Mouse (Mus musculus): Measurements from ENCODE around the gene Bicra. TPM values are rescaled to one million over a fixed set of nuclear protein-coding genes. Genes with fewer than 3 reads are reported as not detected.

Bicra gene
- total RNA-seq, 2 experiments from 2014 or later: 11.8 to 13.9 TPM

DNA sequence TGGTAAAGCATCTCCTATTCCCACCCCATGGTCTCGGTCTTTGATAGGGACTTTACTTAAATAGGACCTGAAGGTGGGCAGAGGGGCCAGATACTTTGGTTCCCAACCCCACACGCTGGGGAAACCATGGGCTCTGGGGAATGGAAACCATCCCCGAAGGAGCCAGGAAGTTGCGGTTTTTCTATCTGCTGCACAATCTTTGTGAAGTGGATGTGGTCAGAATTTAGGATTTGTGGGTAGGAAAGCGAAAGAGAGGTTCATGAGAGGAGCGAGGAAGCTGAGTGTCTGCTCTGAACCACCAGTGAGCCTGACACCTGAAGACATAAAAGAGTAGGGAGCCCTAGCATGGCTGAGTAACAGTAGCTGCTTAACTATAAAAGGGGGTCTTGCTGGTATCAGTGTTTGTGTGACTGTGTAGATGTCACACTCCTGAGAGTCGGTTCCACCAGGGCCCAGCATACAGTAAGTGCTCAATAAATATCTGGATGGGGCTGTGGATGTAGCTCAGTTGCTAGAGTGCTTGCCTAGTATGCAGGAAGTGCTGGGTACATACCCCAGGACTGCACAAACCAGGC lies 98.4 kb downstream of the Bicra start:
- DNase-seq (ENCODE audit: low spot score in 2 of 2): no peak

DNA sequence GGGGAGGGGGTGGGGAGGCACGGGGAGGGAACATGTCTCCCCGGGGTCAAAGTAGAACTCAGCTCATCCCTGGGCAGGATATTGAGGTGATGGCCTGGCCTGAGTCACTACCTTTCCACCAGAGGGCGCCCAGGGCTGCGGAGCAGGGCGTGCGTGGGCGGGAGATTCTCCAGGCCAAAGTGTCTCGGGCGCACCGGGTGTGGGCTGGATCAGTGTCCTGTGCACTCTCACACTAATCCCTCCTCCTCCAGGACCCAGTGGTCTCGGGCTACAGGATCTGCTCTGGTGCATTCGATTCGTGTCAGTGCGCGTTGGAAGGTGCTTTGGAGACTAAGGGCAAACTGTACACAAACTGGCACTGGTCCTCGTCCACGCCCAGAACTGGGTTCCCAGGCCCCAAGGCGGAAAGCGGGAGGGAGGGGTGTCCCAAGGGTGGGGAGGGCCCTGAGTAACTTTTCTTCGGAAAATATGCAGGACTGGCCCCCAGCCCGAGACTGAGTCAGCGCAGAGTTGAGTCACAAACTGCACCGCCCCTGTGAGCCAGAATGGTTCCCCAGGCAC lies 99.3 kb downstream of the Bicra start:
- DNase-seq (ENCODE audit: low spot score in 2 of 2): peak; percentile 71 to 72

DNA sequence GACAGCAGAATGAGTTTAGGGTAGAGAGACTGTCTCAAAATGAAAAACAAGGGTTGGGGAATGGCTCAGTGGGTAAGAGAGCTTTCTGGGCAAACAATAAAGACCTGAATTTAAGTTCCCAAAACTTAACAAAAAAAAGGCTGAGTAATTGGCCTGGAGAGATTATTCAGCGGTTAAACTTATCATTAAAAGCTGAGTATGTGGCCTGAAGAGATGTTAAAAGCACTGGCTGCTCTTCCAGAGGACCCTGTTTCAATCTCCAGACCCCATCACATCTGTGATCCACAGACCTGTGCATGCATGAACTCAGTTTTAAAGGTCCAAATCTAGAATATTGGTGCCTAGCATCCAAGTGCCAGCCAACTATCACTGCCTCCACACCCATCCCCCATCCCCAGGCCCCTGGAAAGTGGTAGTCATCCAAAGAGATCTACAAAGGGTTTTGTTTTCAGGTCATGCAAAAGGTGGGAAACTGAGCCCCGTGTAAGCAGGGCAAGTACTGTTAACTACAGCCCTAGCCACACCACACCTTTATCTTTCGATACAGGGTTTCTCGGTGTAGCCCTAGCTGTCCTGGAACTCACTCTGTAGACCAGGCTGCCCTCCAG lies 100.0 kb downstream of the Bicra start:
- no peak for DNase-seq (ENCODE audit: low spot score in 2 of 2)

GRCm38 (mm10) chr7:15945721-15946536 lies 101.8 kb downstream of the Bicra start, which contains the start of gene Nop53:
Nop53 (minus strand) TSS chr7:15946074.
- DNase-seq (ENCODE audit: low spot score in 2 of 2): peak; percentile 92 to 94

GRCm38 (mm10) chr7:15945211-15945610 lies 102.5 kb downstream of the Bicra start:
- no peak for DNase-seq (ENCODE audit: low spot score in 2 of 2)

GRCm38 (mm10) chr7:15944311-15944710 lies 103.4 kb downstream of the Bicra start:
- DNase-seq (ENCODE audit: low spot score in 2 of 2): no peak

DNA sequence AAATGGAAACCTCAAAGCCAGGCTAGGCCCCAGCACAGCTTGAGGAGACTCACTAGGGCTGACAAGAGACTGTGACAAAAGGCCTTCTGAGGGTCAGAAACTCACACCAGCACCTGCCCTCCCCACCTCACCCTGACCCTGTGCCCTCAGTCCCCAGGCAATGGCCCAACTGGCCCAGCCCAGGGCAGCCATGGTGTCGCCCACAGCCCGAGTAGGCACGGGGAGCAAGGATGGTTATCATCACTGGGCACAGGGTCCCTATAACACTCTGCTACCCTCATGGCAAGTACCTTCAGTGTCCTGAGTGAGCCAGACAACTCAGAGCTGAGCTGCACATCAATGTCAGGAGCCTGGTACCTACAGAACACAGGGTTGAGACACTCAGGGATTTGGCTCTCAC lies 109.1 kb downstream of the Bicra start:
- no peak for DNase-seq (ENCODE audit: low spot score in 2 of 2)

GRCm38 (mm10) chr7:15937491-15937890 lies 110.2 kb downstream of the Bicra start:
- no peak for DNase-seq (ENCODE audit: low spot score in 2 of 2)

DNA sequence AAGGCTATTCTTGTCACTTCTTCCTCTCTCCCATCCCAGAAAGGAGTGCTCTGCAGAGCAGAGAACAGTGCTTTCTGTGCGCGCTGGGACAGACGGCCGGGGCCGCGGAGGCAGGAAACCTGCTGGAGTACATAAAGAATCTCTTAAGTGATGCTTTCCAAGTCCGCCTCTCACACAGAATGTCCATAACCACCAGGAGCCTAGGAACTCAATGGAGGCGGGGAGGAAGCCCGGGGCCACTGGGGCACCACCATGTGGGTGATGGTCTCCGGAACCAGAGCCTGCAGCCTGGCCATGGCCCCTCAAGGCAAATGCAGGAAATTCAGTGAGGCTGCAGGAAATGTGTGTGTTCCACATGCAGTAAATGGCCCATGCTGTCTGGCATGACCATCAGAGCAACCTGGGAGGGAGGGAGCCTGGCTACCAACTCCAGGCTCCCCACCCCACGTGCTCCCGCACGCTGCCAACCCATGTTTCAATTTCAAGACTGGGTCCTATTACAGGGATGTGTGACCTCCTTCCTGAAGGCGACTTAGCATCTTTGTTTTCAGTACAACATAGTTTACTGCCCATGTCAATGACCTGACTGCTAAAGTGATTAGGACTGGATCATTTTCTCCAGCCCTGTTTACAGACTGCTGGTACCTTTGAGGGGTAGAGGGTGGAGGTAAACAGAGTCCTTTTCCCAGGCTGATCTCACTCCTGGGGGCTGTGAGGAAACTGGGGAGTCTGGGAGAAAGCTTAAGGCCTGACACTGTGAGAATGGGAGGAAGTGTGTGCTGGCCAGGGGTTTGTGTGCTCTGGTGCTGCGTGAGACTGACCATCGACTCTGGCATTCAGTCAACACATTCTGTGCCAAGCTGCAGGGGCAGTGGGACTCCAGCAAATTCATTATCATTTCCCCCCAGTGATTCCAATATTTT lies 114.0 kb downstream of the Bicra start:
- DNase-seq (ENCODE audit: low spot score in 2 of 2): peak; percentile 65 to 73

DNA sequence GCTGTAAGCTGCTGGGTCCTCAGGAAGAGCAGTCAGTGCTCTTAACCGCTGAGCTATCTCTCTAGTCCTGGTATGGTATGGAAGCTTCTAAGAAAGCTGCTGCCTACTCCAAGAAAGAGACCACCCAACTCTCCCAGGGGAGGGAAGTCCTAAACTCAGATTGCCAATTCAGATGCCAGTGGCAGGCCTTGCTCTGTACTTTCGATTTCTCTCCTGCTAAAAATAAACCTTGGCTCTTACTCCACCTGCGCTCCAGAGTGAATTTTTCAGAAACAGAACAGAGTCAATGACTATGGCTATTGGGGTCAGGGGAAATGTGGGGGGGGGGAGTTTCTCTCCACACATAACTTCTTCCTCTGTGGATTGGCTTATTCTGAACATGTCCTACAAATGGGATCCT lies 116.1 kb downstream of the Bicra start:
- no peak for DNase-seq (ENCODE audit: low spot score in 2 of 2)

DNA sequence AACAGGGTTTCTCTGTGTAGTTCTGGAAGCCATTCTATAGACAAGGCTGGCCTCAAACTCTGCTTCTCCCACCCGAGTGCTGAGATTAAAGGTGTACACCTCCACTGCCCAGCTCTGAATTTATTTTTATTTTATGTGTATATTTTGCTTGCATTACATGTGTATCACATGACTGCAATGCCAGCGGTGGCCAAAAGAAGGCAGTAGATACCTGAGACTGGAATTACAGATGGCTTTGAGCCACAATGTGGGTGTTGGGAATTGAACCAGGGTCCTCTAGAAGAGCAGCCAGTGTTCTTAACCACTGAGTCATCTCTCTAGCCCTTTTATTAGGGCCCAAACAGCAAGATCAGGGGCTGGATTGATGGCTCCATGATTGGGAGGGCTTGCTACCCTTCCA lies 117.2 kb downstream of the Bicra start:
- no peak for DNase-seq (ENCODE audit: low spot score in 2 of 2)

DNA sequence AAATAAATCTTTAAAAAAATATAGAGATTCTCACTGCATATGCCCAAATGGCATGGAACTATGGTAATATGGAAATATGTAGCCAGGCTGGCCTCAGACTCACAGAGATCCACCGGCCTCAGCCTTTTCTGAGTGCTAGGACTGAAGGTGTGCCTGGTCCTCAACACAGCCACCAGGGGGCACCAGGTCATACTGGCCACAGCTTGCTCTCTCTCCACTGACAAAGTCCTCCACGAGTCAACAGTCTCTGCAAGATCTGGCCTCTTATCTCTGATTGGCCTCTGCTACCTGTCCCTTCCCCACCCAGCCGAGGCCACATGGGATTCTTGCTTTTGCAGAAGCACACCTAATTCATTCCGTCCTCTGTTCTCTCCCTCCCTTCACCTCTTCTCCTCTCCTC lies 117.8 kb downstream of the Bicra start:
- DNase-seq (ENCODE audit: low spot score in 2 of 2): peak; percentile 30 to 47

DNA sequence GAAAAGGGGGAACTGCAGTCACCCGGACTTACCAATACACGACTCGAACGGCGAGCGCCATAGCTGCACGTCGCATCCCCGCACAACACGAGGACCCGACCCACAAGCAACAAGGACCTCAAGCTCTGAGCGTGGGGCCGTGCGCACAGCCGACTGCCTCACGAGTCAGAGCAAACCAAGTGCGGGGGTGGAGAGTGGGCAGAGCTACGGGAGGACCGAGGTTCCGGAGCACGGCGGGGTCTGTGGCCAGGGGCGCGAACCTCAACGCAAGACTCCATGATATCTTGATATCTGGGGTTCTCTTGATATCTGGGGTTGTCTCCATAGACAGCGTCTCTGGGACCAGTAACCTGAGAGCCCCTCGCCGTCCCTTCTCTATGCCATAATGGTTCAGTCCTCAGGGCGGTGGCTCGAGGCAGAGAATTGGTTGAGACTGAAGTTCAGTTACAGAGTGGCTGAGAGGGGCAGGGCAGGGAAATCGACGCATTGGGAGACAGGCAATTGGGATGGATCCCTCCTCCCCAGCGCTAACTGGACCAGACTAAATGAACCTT lies 125.4 kb downstream of the Bicra start, which contains the start of gene Selenow:
Selenow (minus strand) TSS at position 183 of the 554 bp plus-strand sequence.
- peak; percentile 86 to 93 for DNase-seq (ENCODE audit: low spot score in 2 of 2)

DNA sequence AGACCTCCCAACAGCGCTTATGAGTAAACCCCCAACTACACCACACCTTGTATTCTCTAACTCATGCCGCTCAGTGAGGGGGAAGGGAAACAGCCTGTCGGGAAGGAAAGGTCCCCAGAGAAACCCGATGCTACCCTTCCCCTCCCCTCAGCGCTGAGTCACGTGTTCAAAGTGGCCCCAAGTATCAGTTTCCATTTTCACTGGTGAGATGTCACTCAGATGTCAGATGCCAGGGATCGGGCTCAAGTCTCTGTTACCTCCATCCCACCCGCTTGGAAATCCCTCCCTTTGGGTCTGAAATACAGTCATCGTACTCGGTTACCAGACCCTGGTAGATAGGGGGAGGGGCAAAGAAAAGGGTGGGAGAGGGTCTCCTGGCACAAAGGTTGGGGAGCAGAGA lies 125.9 kb downstream of the Bicra start:
- DNase-seq (ENCODE audit: low spot score in 2 of 2): no peak

Other genes with a start within 250 kb of the Bicra start
- not detected for gene Obox6, start 208.2 kb downstream of the Bicra start, total RNA-seq (2021)
- gene Crx, start 168.0 kb downstream of the Bicra start, total RNA-seq (2021): not detected
- gene Crxos, start 165.3 kb downstream of the Bicra start, total RNA-seq (2021): under 1 TPM in 1 of 2 experiments, not detected in 1; 0.19 TPM
- 1,000 to 10,000 TPM; 1,080 TPM for gene Selenow, start 125.5 kb downstream of the Bicra start, total RNA-seq (2021)
- gene Nop53, start 101.8 kb downstream of the Bicra start, total RNA-seq (2021): 100 to 1,000 TPM; 116 to 129 TPM
- 1 to 10 TPM; 4.5 to 6.1 TPM for gene Ehd2, start 80.4 kb downstream of the Bicra start, total RNA-seq (2021)
- gene Zfp541, start 13.9 kb upstream of the Bicra start, total RNA-seq (2021): under 1 TPM; 0.66 to 0.70 TPM
- 100 to 1,000 TPM; 277 to 292 TPM for gene Napa, start 50.5 kb upstream of the Bicra start, total RNA-seq (2021)
- gene Kptn, start 72.0 kb upstream of the Bicra start, total RNA-seq (2021): 10 to 100 TPM; 34.9 to 35.1 TPM
- gene Slc8a2, start 81.9 kb upstream of the Bicra start, total RNA-seq (2021): 100 to 1,000 TPM; 214 to 216 TPM
- gene Meis3, start 127.2 kb upstream of the Bicra start, total RNA-seq (2021): 10 to 100 TPM; 39.8 to 41.7 TPM
- gene Dhx34, start 174.1 kb upstream of the Bicra start, total RNA-seq (2021): 10 to 100 TPM; 11.3 to 13.4 TPM
- gene C5ar2, start 196.2 kb upstream of the Bicra start, total RNA-seq (2021): under 1 TPM; 0.58 to 0.73 TPM
- gene C5ar1, start 211.6 kb upstream of the Bicra start, total RNA-seq (2021): 1 to 10 TPM; 1.2 to 2.4 TPM
- gene Inafm1, start 225.7 kb upstream of the Bicra start, total RNA-seq (2021): 10 to 100 TPM; 38.0 to 39.7 TPM
- 100 to 1,000 TPM in 1 of 2 experiments, 10 to 100 TPM in 1; 81.0 to 102 TPM for gene Ccdc9, start 238.9 kb upstream of the Bicra start, total RNA-seq (2021)

Data from left cerebral cortex, adult 18-20 months (tissue).